Mouse (Mus musculus): ENCODE data around the gene R3hcc1l. TPM values are rescaled to one million over a fixed set of nuclear protein-coding genes. Genes with fewer than 3 reads are reported as not detected.

Gene R3hcc1l
- polyA plus RNA-seq, 1 experiment from 2014 or later: 26.9 TPM

DNA sequence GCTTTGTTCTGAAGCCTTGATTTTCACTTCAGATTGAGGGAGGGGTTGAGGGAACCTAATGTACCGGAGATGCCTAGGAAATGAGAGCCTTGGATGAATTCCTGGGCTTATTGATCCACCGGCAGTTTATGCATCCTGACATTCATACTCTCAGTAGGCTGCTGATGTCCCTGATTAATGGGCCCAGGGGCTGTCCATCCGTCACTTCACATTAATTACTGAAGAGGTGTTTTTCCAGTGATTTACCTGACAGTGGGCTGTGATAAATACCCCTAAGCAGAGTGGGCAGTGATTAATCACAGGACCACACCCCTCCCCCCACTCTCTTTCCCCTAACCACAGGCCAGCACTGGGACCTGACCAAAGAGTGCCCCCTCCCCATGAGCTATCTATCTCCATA, 22.1 kb downstream of the R3hcc1l start:
- DNase-seq (ENCODE audit: low spot score): no peak

- DNase-seq (ENCODE audit: low spot score): no peak
Measured at GRCm38 (mm10) chr19:42558701-42559100, 40.1 kb downstream of the R3hcc1l start.

DNA sequence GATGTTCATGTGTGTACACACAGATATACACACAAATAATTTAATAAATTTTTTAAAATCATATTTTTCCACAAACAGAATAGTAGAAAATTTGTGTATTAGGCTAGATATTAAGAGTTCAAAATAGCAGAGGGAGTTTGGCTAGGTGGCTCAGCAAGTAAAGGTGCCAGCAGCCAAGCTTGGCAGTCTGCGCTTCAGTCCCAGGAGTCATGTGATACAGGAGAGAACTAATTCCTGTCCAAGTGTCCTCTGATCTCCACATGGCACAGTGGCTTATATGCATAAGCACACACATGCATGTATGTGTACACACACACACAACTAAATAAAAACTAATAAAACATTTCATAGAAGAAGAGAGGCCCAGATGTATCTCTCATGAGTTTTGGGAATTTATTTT, 43.4 kb downstream of the R3hcc1l start:
- DNase-seq (ENCODE audit: low spot score): no peak

- DNase-seq (ENCODE audit: low spot score): no peak
Measured at GRCm38 (mm10) chr19:42562981-42563380, 44.4 kb downstream of the R3hcc1l start.

GRCm38 (mm10) chr19:42563726-42564270, 45.2 kb downstream of the R3hcc1l start:
- DNase-seq (ENCODE audit: low spot score): no peak

- no peak for DNase-seq (ENCODE audit: low spot score)
Measured at GRCm38 (mm10) chr19:42566283-42567019, 47.9 kb downstream of the R3hcc1l start.

DNA sequence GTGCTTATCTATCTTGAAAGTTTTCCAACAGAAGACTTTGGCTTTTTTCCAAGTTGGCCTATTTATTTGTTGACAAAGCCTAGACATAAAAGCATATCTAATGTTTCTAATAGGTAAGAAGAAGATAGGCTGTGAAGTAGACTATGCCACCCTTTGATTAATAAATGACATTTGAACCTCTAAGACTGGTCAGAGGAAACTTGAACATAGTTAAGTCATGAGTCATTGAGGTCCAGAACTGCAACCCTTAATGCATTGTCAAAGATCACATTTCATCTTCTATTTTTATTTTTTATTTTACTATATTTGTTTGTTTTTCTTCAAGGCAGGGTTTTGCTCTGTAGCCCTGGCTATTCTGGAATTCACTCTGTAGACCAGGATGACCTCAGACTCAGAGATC, 48.5 kb downstream of the R3hcc1l start:
- no peak for DNase-seq (ENCODE audit: low spot score)

DNA sequence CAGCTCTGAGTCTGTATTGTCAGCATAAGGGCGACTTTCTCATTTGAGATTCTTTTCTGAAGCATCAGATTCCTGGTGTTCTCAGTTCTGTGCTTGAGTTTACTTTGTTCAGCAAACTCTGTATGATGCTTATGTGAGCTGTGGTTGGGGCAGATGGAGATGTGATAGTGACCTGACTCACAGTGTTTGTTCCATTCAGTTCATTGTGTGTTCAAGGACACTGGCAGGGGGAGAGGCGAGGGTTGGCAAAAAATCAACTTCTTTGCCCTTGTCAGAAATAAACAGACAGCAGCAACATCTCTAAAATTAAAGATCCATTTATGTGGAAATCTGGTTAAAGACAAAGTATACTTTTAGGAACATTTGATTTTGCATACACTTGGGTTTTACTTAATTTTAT, 50.5 kb downstream of the R3hcc1l start:
- DNase-seq (ENCODE audit: low spot score): no peak

- DNase-seq (ENCODE audit: low spot score): no peak
Measured at GRCm38 (mm10) chr19:42571291-42571690, 52.7 kb downstream of the R3hcc1l start.

DNA sequence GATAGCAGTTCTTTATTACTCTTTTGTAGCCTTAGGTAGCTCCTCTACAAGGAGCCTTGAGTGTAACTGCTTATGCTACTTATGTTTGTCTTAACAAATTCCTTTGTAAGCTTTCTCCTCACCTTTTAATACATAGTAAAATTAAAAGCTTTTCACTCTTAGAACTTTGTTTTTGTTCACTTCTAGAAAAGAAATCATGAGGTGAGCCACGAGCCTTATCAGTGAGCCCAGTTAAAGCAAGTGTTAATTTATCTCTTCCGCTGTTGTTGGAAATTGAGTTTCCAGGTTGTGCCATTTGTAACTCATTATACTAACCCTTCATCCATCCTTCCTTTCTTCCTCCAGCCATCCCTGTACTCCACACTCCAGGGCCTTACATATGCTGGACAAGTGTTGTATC, 56.8 kb downstream of the R3hcc1l start:
- DNase-seq (ENCODE audit: low spot score): no peak

DNA sequence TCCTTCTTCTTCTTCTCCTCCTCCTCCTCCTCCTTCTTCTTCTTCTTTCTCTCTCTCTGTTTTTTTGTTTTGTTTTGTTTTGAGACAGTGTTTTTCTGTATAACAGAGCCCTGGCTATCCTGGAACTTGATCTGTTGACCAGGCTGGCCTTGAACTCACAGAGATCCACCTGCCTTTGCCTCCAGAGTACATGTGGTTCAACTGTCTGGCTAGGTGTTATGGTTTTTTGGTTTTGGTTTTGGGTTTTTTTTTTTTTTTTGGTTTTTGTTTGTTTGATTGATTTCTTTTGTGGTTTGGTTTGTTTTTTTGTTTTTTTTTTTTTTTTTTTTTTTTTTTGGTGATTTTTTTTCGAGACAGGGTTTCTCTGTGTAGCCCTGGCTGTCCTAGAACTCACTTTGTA, 58.3 kb downstream of the R3hcc1l start:
- no peak for DNase-seq (ENCODE audit: low spot score)

- no peak for DNase-seq (ENCODE audit: low spot score)
Measured at GRCm38 (mm10) chr19:42578631-42579030, 60.1 kb downstream of the R3hcc1l start.

DNA sequence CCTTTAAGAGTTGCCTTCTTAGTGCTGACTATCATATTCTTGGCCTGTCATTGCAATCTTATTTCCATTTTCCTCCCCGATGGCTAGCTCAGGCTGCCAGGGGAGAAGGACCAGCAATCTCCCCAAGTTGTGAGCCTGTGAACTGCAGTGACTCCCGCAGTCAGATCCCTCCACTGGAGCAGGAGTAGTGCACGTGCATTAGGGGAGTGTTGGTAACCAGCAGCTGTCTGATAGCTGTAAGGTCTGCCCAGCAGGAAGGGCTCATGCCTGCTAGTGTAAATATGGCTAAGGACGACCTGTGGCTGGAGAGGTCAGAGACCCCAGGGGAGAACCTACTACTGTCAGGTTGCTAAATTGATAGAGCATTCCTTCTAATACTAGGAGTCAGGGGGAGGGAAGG, 62.1 kb downstream of the R3hcc1l start:
- no peak for DNase-seq (ENCODE audit: low spot score)

GRCm38 (mm10) chr19:42582811-42583370, 64.3 kb downstream of the R3hcc1l start:
- DNase-seq (ENCODE audit: low spot score): no peak

- DNase-seq (ENCODE audit: low spot score): no peak
Measured at GRCm38 (mm10) chr19:42583677-42584076, 65.1 kb downstream of the R3hcc1l start.

DNA sequence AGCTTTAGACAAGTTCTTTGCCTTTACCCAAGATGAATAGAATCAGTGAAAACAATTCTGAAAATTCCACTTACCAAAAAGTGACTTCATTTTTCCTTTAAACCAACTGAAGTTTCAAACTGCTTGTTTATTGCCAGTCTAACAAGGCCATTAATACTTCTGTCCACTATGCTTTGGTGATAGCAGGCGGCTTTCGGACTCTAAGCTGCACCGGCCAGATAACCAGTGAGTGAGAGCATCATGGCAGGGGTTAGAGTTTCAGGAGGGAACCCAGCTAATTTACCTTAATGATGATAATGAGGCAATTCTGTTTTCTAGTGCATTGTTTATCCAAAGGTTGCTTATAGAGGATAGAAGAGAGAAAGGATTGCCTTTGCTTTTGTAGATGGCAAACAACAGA, 65.6 kb downstream of the R3hcc1l start:
- no peak for DNase-seq (ENCODE audit: low spot score)

DNA sequence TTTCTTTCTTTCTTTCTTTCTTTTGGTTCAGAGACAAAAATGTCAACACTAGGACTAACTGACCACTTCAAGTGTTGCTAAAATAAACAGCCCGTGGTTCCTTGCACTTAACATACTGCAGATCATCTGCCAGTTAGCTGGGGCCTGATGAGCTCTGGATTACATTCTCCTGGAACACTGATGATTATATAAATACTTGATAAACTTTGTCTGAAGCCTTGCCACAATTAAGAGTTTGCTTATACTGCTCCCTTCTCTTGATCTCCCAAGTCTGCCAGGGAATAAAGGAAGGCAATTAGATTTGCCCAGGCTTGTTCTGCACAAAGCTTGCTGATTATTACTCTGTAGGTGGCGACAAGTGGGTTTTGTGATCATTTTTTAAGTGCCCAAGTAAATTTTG, 69.1 kb downstream of the R3hcc1l start:
- no peak for DNase-seq (ENCODE audit: low spot score)

GRCm38 (mm10) chr19:42589246-42589645, 70.7 kb downstream of the R3hcc1l start:
- no peak for DNase-seq (ENCODE audit: low spot score)

DNA sequence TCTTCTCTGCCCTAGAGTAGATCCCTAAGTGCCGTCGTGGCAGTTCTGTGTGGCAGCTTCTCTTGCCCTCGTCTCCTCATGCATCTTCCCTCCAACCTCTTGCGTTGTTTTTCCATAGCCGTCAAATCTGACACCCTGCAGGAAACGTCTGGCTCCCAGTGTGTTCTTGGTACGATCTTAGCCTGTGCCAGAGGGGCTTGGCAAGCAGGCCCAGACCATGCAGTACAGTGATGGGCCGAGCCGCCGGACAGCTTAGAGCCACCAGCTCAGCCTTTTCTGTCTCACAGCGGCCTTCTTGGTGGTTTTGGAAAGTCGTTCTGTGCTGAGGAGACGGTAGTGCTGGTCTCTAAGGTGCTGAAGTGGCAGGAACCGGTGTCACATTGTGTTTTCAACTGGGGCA, 73.0 kb downstream of the R3hcc1l start:
- DNase-seq (ENCODE audit: low spot score): no peak

DNA sequence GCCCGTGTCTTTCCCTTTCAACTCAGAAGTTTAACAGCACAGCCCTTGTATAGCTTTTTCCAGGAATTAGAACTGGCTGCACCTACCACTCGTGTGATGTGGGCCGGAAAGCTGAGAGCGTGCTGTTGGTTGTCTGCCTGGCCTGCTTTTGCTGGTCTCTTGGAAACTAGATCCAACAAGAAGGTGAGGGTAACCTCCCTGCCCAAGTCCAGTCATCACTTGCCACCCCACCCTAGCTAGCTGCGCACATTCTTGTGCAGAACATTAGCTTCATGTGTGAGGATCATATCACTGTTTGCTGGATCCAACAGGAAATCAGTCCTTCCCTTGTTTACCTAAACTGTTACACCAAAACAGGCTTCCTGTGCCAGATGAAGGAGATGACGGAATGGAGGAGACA, 74.9 kb downstream of the R3hcc1l start:
- no peak for DNase-seq (ENCODE audit: low spot score)

DNA sequence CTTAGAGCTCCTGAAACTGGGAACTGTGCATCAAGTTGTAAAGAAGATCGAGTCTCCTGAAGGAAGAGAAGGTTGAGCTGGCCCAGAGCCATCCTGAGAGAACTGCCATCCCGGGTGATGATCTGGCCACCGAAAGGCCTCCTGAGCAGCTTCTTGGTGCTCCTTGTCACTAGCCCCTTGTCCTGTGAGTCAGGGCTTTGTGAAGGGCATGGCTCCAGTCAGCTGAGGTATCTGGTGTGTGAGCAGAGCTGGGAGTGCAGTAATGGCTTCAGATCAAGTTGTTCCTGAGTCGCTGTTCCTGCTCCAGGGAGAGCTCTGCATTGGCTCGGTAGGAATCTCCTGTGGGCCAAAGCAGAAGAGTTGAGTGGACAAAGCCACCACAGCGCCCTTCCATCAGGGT, 76.5 kb downstream of the R3hcc1l start:
- no peak for DNase-seq (ENCODE audit: low spot score)

GRCm38 (mm10) chr19:42597286-42597685, 78.7 kb downstream of the R3hcc1l start:
- DNase-seq (ENCODE audit: low spot score): no peak

DNA sequence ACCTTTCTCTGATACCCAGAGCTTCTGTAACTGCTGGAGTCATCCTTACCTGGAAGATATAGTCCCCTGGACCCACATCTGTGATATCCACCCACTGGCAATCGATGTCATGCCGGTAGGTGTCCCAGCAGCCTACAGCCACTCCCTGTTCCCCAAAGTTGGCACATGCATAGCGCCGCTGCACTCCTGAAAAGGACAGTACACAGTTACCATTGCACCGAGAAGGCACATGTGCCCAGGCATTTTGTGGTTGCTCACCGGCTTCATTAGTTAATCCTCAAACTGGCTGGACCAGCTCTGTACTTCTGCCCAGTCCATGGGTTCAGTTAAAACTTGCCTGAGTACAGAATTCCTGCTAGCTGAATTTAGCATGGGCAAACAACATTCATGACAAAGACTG, 79.3 kb downstream of the R3hcc1l start:
- DNase-seq (ENCODE audit: low spot score): no peak

Data from thymus, postnatal 0 days (tissue).